Mouse (Mus musculus): ENCODE data around the gene Auts2.

- no peak for TF ChIP-seq CTCF (IDR thresholded peaks at IDR 0.05; ENCODE audit: borderline replicate concordance, insufficient read depth, low read depth, low read length)
- TF ChIP-seq POLR2A (IDR thresholded peaks at IDR 0.05; ENCODE audit: borderline replicate concordance, insufficient read depth, low read length), result no peak
Observed at GRCm38 (mm10) chr5:132498045-132498444, 45.1 kb downstream of the Auts2 start.

Measured in cerebellum, adult 2 months (tissue).